Mouse (Mus musculus) brain, embryonic 14.5 days (tissue): ENCODE measurements around the gene Larp1.

Experiments used
- CTCF ChIP-seq: fragments of 200-500 bp; IDR thresholded peaks from 2 replicates; pipeline ENCODE4 v1.5.1; 2012; ENCODE audit warnings: inconsistent platforms, mild to moderate bottlenecking, moderate library complexity, borderline replicate concordance; ENCODE audit not compliant: insufficient read depth, insufficient read length; ENCODE audit errors: extremely low read depth
- POLR2A ChIP-seq: fragments of 200-500 bp; IDR thresholded peaks from 2 replicates; pipeline ENCODE4 v1.6.1; 2012; ENCODE audit warnings: mild to moderate bottlenecking, inconsistent platforms, borderline replicate concordance; ENCODE audit not compliant: poor library complexity, insufficient read depth, insufficient read length, severe bottlenecking; ENCODE audit errors: extremely low read depth

DNA sequence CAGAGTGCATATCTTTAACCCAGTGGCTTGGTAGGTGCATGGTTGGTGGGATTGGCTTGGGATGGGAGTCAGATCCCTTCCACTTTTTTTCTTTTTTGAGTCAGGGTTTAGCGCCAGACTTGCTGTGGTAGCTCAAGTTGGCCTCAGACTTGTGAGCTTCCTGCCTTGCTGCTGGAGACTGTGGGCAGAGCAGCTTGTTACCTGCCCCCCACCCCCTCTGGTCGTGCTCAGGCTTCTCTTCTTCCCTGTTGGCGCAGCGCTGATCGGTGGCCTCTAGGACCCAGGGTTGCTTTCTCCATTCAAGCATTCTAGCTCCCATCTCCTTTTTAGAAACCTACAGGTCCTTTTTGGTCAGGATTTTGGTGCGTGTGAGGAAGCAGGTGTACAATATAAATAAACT, 22.3 kb downstream of the Larp1 start:
- TF ChIP-seq POLR2A (no peak), CTCF (no peak)
